Mouse (Mus musculus) mouse trophoblast stem cell (cell line): ENCODE results near the gene Vopp1.

Experiments used
- in situ Hi-C, 2 experiments: fragments of 300-500 bp; cut with MseI, MboI; formaldehyde crosslinking; loops; 2 replicates in 1 of 2; 3 replicates in 1 of 2; pipeline ENCODE4 v1.15.1; 2025

Vopp1 gene

GRCm38 (mm10) chr6:57784251-57784650 lies 40.7 kb downstream of the Vopp1 start:
- in situ Hi-C loops: no loop called here

- in situ Hi-C loops: no loop called here
These were observed 42.3 kb downstream of the Vopp1 start for GRCm38 (mm10) chr6:57782658-57783057.

- in situ Hi-C loops: no loop called here
These were observed 44.6 kb downstream of the Vopp1 start for GRCm38 (mm10) chr6:57780359-57780758.

- in situ Hi-C loops: no loop called here
These were observed 51.2 kb downstream of the Vopp1 start for GRCm38 (mm10) chr6:57773792-57774191.

GRCm38 (mm10) chr6:57770467-57771190 lies 54.3 kb downstream of the Vopp1 start:
- in situ Hi-C loops: no loop called here

GRCm38 (mm10) chr6:57768948-57769525 lies 55.9 kb downstream of the Vopp1 start:
- in situ Hi-C loops: no loop called here

GRCm38 (mm10) chr6:57767112-57767868 lies 57.7 kb downstream of the Vopp1 start:
- in situ Hi-C loops: no loop called here

GRCm38 (mm10) chr6:57766287-57766686 lies 58.7 kb downstream of the Vopp1 start:
- in situ Hi-C loops: no loop called here

GRCm38 (mm10) chr6:57765095-57765878 lies 59.7 kb downstream of the Vopp1 start:
- in situ Hi-C loops: no loop called here

GRCm38 (mm10) chr6:57763054-57763453 lies 61.9 kb downstream of the Vopp1 start:
- in situ Hi-C loops: no loop called here

GRCm38 (mm10) chr6:57753962-57754759 lies 70.8 kb downstream of the Vopp1 start:
- in situ Hi-C loops: no loop called here

GRCm38 (mm10) chr6:57745748-57746129 lies 79.2 kb downstream of the Vopp1 start:
- in situ Hi-C loops: no loop called here

- in situ Hi-C loops: no loop called here
These were observed 79.8 kb downstream of the Vopp1 start for GRCm38 (mm10) chr6:57744974-57745747.

- in situ Hi-C loops: no loop called here
These were observed 80.8 kb downstream of the Vopp1 start for GRCm38 (mm10) chr6:57744123-57744522.

- in situ Hi-C loops: no loop called here
These were observed 81.6 kb downstream of the Vopp1 start for GRCm38 (mm10) chr6:57743333-57743732.

GRCm38 (mm10) chr6:57742749-57743148 lies 82.2 kb downstream of the Vopp1 start:
- in situ Hi-C loops: no loop called here

GRCm38 (mm10) chr6:57721347-57721746 lies 103.6 kb downstream of the Vopp1 start:
- in situ Hi-C loops: no loop called here

- in situ Hi-C loops: no loop called here
These were observed 113.2 kb downstream of the Vopp1 start for GRCm38 (mm10) chr6:57711726-57712125.

- in situ Hi-C loops: no loop called here
These were observed 118.2 kb downstream of the Vopp1 start for GRCm38 (mm10) chr6:57706721-57707120.

- in situ Hi-C loops: no loop called here
These were observed 121.3 kb downstream of the Vopp1 start for GRCm38 (mm10) chr6:57703703-57704102.
